Mouse (Mus musculus) limb, embryonic 15.5 days (tissue): ENCODE results near the gene Sgk1. TPM values are rescaled to one million over a fixed set of nuclear protein-coding genes. Genes with fewer than 3 reads are reported as not detected.

Experiments
- ATAC-seq: fragments of 200-750 bp; cut with Nextera tagmentation; 2 replicates; pipeline ENCODE4 v1.8.0; 2017; ENCODE audit warnings: low read depth, moderate TSS enrichment; ENCODE audit not compliant: insufficient number of reproducible peaks, low FRiP score, low TSS enrichment
- H3K27ac ChIP-seq: fragments of 300-500 bp; sonication (generic); 2 replicates; pipeline ENCODE4 v1.5.1; 2015; ENCODE audit warnings: moderate library complexity, mild to moderate bottlenecking, inconsistent platforms
- H3K27me3 ChIP-seq: fragments of 300-500 bp; sonication (generic); 2 replicates; pipeline ENCODE4 v1.6.1; 2015; ENCODE audit warnings: inconsistent platforms
- H3K36me3 ChIP-seq: fragments of 300-500 bp; sonication (generic); 2 replicates; pipeline ENCODE4 v1.6.1; 2015; ENCODE audit warnings: inconsistent platforms
- H3K4me1 ChIP-seq: fragments of 300-500 bp; sonication (generic); 2 replicates; pipeline ENCODE4 v1.6.1; 2015; ENCODE audit warnings: inconsistent platforms
- H3K4me2 ChIP-seq: fragments of 300-500 bp; sonication (generic); 2 replicates; pipeline ENCODE4 v1.6.1; 2015; ENCODE audit warnings: mild to moderate bottlenecking, inconsistent platforms
- H3K4me3 ChIP-seq: fragments of 300-500 bp; sonication (generic); 2 replicates; pipeline ENCODE4 v1.5.1; 2015; ENCODE audit warnings: mild to moderate bottlenecking, inconsistent platforms
- H3K9ac ChIP-seq: fragments of 300-500 bp; sonication (generic); 2 replicates; pipeline ENCODE4 v1.6.1; 2015; ENCODE audit warnings: inconsistent platforms
- H3K9me3 ChIP-seq: fragments of 300-500 bp; sonication (generic); 2 replicates; pipeline ENCODE4 v1.6.1; 2016; ENCODE audit warnings: inconsistent platforms
- WGBS: fragments of 180-500 bp; shearing (Covaris S2); methylation state at CpG from one replicate; pipeline ENCODE4 v1.1.7; 2015; 5-methylcytosine and 5-hydroxymethylcytosine counted together
- polyA plus RNA-seq: library from polyadenylated mRNA; unstranded; fragments of >200 nt; fragmentation: Nextera tagmentation; extraction: Ambion mirVana; gene quantifications from 2 replicates; pipeline ENCODE4 v1.2.1, GENCODE M21; 2015

Gene Sgk1
- polyA plus RNA-seq, 1 experiment from 2014 or later = 45.9 TPM

DNA sequence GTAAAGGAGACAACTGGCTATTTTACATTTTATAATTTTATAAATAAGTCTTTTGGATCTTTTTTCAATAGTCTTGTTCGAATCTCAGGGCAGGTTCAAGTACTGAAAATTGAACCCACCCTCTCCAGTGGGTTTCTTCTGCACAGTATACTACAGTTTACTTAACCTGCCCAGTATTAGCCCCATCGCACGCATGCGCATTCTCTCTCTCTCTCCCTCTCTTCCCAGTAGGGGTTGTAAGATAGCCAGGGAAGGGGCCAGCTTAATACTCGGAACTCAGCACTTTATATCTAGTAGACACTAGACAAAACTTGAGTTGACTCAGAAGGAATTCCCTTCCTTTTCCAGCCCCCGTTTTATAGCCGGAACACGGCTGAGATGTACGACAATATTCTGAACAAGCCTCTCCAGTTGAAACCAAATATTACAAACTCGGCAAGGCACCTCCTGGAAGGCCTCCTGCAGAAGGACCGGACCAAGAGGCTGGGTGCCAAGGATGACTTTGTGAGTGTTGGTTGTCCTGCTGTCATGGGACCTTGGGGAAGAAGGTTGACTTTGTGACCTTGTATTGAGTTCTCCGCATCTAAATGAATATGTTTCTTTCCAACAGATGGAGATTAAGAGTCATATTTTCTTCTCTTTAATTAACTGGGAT lies 115.7 kb downstream of the Sgk1 start:
- H3K9ac ChIP-seq = no peak overlapping the region
- H3K27me3 ChIP-seq = no peaks in the 10 kb centered on the region
- 81% methylated on average over 12 of the region's 12 CpGs for WGBS
- no peak overlapping the region for H3K27ac ChIP-seq
- no peak for ATAC-seq
- peak overlapping the region; percentile 0 for H3K4me2 ChIP-seq
- H3K36me3 ChIP-seq = peaks cover 24% of the 10 kb centered on the region
- H3K4me1 ChIP-seq = peaks cover 26% of the 10 kb centered on the region
- 0 out of 2 replicates have a peak overlapping the region, but pooled peaks have one; percentile 1 for H3K4me3 ChIP-seq
- no peaks in the 10 kb centered on the region for H3K9me3 ChIP-seq

DNA sequence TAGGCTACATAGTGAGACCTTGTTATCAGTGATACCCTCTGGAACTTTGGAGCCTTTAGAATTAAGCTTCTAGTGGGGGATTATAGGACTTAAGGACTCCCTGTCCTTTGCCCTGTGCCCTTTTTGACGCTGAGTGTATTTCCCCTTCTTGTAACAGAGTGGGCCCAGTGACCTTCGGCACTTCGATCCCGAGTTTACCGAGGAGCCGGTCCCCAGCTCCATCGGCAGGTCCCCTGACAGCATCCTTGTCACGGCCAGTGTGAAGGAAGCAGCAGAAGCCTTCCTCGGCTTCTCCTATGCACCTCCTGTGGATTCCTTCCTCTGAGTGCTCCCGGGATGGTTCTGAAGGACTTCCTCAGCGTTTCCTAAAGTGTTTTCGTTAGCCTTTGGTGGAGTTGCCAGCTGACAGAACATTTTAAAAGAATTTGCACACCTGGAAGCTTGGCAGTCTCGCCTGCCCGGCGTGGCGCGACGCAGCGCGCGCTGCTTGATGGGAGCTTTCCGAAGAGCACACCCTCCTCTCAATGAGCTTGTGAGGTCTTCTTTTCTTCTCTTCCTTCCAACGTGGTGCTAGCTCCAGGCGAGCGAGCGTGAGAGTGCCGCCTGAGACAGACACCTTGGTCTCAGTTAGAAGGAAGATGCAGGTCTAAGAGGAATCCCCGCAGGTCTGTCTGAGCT lies 116.7 kb downstream of the Sgk1 start:
- WGBS = 81% methylated on average over 28 of the region's 28 CpGs

DNA sequence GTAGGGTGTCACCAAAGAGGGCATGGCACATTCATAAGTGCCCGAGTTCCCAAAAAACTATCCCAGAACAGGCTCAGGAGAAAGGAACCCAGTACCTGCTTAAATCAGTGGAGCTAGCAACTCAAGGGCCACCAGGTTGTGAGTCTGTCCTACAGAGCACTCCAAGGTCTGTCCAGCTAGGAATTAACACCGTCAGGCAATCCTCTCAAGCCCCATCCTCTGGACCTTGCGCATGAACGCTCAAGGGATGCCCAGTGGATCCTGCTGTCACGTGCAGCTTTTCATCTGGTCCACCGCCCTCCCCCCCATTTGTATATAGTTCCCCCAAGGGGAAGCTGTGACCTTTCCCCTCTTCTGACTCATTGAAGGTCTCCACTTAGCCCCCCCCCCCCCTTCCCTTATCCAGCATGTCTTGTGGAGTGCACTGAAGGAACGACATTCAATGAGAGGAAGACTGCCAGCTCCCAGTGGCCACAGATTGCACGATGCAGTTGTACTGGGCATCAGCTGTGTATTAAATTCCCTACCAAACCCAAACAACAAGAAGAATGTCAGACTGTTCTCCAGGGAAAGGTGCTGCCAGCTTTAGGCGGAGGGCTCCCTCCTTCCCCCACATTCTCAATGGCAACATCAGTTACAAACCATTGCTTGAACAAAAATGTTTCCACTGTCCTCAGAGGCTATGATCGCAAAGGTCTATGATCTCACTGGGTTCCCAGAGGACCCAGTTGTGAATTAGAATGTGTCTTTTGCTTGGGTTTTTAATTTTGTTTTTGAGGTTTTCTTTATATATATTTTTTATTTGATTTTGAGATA lies 118.7 kb downstream of the Sgk1 start:
- H3K27me3 ChIP-seq = no peaks in the 10 kb centered on the region
- peaks cover 22% of the 10 kb centered on the region for H3K4me1 ChIP-seq
- no peak overlapping the region for H3K27ac ChIP-seq
- no peak overlapping the region for H3K4me2 ChIP-seq
- H3K9ac ChIP-seq = no peak overlapping the region
- H3K36me3 ChIP-seq = peaks cover 24% of the 10 kb centered on the region
- 71% methylated on average over 10 of the region's 10 CpGs for WGBS
- no peaks in the 10 kb centered on the region for H3K9me3 ChIP-seq
- H3K4me3 ChIP-seq = no peak overlapping the region
- no peak for ATAC-seq

More for the DNA sequence above, 116.7 kb downstream of the Sgk1 start:
- no peaks in the 10 kb centered on the region for H3K27me3 ChIP-seq
- H3K36me3 ChIP-seq = peaks cover 24% of the 10 kb centered on the region
- H3K9ac ChIP-seq = no peak overlapping the region
- H3K4me1 ChIP-seq = peaks cover 22% of the 10 kb centered on the region
- no peaks in the 10 kb centered on the region for H3K9me3 ChIP-seq
- peak overlapping the region; percentile 21; the same call in 1 of the 2 replicates for H3K4me2 ChIP-seq
- peak overlapping the region; percentile 7 for H3K4me3 ChIP-seq
- no peak overlapping the region for H3K27ac ChIP-seq
- ATAC-seq = no peak

DNA sequence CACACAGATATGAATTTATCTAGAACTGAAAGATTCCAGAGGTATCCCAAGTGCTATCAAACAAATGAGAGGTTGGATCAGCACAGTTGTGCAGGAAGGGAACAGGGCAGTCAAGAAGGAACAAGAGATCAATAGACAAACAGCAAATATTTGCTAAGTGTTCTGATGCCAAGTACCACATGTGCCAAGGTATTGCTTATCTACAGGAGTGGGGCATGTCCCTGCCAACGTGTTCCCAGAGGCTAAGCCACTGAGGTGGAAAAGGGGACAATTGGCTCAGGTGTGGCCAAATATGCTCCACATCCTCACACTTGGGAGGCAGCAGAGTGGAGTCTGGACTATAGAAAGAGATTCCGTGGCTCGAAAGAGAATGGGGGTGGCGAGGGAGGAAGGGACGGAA lies 119.6 kb downstream of the Sgk1 start:
- no peak for ATAC-seq
- Histone ChIP-seq H3K4me1 (peaks cover 19% of the 10 kb centered on the region; the same call in 1 of the 2 replicates), H3K4me2 (no peak overlapping the region), H3K36me3 (peaks cover 21% of the 10 kb centered on the region), H3K27me3 (no peaks in the 10 kb centered on the region), H3K9me3 (no peaks in the 10 kb centered on the region), H3K9ac (no peak overlapping the region), H3K27ac (no peak overlapping the region), H3K4me3 (no peak overlapping the region)
- WGBS = 90% methylated on average over 4 of the region's 5 CpGs

DNA sequence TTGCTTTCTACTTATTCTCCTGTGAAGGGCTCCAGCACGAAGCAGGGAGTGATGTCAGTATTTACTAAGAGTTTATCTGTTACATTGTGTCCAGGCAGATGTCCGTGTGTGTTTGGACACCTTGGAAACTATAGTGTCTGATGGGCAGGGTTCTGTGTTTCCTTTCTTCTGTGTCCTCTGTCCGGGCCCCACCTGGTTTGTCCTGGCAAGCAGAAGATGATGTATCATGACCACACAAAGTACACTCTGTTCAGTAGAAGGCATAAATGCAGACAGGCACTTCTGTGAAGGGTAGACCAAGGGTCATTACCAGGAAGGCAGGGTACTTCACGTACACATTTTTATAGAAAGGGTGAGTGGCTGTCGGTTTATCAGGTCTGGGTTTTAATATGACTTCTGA lies 122.8 kb downstream of the Sgk1 start:
- H3K36me3 ChIP-seq = no peaks in the 10 kb centered on the region
- H3K4me2 ChIP-seq = no peak overlapping the region
- H3K4me1 ChIP-seq = no peaks in the 10 kb centered on the region
- ATAC-seq = no peak
- no peaks in the 10 kb centered on the region for H3K9me3 ChIP-seq
- no peak overlapping the region for H3K9ac ChIP-seq
- no peak overlapping the region for H3K4me3 ChIP-seq
- no peaks in the 10 kb centered on the region for H3K27me3 ChIP-seq
- 72% methylated on average over 5 of the region's 5 CpGs for WGBS
- no peak overlapping the region for H3K27ac ChIP-seq

DNA sequence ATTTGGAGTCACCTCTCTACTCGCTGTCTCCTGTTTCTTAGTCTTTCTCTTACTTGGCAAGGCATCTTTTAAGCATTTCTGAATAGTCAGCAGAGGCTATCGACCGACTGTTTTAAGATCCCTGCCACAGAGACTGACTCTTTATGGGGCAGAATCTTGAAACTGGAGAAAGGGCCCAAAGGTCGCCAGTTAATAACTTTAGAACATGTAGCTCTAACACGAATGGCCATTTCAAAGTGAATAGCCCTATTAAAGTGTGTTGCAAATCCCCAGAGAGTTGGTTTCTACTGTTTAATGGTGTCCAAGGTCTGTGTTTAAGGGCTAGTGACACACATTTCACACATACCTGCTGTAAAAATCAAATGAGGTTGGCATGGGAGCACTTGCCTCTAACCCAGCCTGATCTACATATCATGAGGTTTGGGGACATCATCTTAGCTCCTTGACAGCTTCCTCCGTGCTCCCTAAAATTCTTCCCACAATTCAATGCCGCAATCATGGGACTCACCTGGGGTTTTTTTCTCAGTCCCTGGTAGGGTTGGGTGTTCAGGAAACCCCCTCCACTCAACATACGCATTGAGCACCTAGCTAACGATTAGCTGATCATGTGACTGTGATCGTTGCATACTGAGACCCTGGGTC lies 125.3 kb downstream of the Sgk1 start:
- H3K9ac ChIP-seq = no peak overlapping the region
- ATAC-seq = no peak
- no peak overlapping the region for H3K27ac ChIP-seq
- H3K4me2 ChIP-seq = no peak overlapping the region
- no peaks in the 10 kb centered on the region for H3K27me3 ChIP-seq
- H3K4me1 ChIP-seq = no peaks in the 10 kb centered on the region
- no peak overlapping the region for H3K4me3 ChIP-seq
- H3K9me3 ChIP-seq = no peaks in the 10 kb centered on the region
- no peaks in the 10 kb centered on the region for H3K36me3 ChIP-seq
- 66% methylated on average over 10 of the region's 10 CpGs for WGBS

DNA sequence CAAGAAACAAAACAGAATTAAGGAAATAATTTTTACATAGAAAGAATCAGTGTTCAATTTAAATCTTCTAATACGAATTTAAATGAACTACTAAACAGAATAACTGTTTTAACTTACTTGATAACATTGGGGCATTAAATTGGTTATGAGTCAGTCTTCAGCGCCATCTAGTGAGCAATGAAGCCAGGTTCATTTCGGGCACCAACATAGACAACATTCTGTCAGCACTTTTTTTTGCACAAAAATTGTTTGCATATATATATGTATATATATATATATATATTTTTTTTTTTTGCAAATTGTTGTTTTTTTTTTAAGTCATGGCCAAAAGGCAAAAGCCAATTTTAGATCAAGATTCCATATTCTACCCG lies 125.8 kb downstream of the Sgk1 start:
- WGBS = 42% methylated on average over 4 of the region's 4 CpGs
- Histone ChIP-seq H3K9ac (no peak overlapping the region), H3K36me3 (no peaks in the 10 kb centered on the region), H3K27ac (no peak overlapping the region), H3K27me3 (no peaks in the 10 kb centered on the region), H3K4me3 (no peak overlapping the region), H3K4me2 (no peak overlapping the region), H3K4me1 (no peaks in the 10 kb centered on the region), H3K9me3 (no peaks in the 10 kb centered on the region)
- ATAC-seq = no peak

DNA sequence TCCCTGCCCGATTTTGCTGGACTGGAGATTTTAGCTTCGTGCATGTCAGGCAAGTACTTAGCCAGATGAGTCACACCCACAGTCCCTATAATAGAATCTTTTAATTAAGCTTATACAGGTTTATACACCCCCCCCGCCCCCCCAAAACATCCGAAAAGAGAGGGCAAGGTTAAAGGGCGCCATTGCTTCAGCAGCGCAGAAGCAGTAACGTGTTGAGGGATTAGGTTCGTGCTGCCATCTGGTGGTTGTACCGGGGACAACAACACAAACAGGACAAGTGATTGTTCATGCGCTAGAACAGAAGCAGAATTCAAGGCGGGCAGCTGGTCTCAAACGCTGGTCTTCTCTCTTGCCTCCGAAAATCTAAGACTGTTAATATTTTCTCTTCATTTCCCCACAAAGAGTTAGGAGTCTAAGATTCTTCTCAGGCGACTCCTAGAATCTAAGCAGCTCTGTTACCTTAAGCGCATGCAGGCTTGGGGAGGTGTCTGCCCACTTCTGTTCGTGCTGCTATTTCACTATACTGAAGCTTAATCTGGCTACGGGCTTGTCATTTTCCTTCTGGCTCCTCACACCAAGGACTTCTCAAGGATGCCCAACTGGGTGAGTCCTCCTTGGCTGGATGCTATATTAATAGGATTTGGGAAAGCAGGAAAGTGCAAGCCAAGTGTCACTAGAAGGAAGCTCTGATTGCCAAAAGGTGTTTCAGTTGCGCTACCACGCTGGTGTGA lies 128.3 kb downstream of the Sgk1 start:
- H3K27ac ChIP-seq = no peak overlapping the region
- no peaks in the 10 kb centered on the region for H3K27me3 ChIP-seq
- H3K9me3 ChIP-seq = no peaks in the 10 kb centered on the region
- H3K4me3 ChIP-seq = no peak overlapping the region
- H3K4me1 ChIP-seq = no peaks in the 10 kb centered on the region
- WGBS = 33% methylated on average over 19 of the region's 19 CpGs
- ATAC-seq = no peak
- H3K9ac ChIP-seq = no peak overlapping the region
- H3K4me2 ChIP-seq = no peak overlapping the region
- no peaks in the 10 kb centered on the region for H3K36me3 ChIP-seq

DNA sequence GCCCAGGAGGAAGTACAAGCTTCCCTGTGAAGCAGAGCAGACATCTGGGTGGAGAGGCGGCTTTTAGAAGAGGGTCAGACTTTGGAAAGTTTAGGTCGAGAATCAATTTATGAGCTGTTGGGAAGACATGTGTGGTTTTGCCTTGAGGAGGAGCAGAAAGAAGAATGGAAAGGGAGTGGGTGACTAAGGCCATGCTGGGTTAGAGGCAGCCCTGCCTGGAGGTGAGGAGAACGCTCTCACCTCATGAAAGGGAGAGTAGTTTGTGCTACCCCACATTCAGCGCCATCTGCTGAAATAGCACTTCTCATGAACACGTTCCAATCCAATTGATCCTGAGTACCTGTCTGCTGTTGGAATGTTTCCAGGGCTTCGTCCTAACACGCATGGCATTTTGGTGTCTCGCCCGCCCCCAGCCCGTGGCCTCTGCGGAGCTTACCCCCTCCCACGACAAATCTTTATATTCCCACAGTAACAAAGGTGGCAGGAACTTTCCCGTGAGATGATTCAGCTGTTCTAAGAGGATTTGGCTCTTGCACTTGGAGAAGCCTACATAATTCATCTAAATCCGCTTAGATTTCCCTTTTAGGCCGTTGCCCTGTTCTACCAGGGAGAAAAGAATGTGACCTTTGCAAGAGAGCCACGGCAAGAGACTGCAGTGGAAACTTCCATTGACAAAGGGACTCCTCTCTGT lies 135.6 kb downstream of the Sgk1 start:
- Histone ChIP-seq H3K27ac (no peak overlapping the region), H3K4me3 (no peak overlapping the region), H3K4me2 (no peak overlapping the region), H3K27me3 (no peaks in the 10 kb centered on the region), H3K9me3 (no peaks in the 10 kb centered on the region), H3K4me1 (no peaks in the 10 kb centered on the region), H3K9ac (no peak overlapping the region), H3K36me3 (no peaks in the 10 kb centered on the region)
- 55% methylated on average over 16 of the region's 16 CpGs for WGBS
- no peak for ATAC-seq

DNA sequence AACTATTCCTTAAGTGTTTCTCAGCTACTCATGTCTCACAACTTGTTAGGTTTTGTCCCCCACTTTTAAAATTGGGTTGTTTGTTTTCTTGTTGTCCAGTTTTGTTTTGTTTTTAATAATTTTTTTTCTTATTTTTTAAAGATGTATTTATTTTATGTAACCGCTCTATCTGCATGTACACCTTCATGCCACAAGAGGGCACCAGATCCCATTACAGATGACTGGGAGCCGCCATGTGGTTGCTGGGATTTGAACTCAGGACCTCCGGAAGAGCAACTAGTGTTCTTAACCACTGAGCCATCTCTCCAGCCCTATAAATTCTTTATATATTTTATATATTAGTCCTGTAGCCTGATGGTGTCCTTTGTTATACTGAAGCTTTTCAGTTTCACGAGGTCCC lies 136.6 kb downstream of the Sgk1 start:
- no peak for ATAC-seq
- no peaks in the 10 kb centered on the region for H3K4me1 ChIP-seq
- H3K4me3 ChIP-seq = no peak overlapping the region
- H3K27me3 ChIP-seq = no peaks in the 10 kb centered on the region
- H3K9me3 ChIP-seq = no peaks in the 10 kb centered on the region
- H3K27ac ChIP-seq = no peak overlapping the region
- no peaks in the 10 kb centered on the region for H3K36me3 ChIP-seq
- no peak overlapping the region for H3K9ac ChIP-seq
- WGBS = 89% methylated on average over 4 of the region's 4 CpGs
- H3K4me2 ChIP-seq = no peak overlapping the region

DNA sequence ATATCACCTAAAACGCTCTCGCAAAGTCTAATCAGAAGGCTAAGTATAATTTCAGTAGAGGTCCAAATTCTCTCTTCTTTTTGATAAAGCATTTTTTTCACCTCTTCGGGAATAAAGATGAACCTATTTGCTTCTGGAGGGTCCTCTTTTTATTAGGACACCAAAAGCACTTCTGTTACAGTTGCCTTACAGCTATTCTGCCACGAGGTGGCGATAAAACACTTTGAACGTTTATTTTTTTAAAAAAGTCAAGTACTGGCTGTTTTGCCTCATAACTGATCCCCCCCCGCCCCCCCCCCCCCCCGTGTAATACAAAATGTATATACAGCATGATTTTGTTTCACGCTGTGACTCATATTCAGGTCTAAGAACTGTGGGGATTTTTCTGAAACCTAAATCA lies 152.3 kb downstream of the Sgk1 start:
- no peak overlapping the region for H3K27ac ChIP-seq
- no peaks in the 10 kb centered on the region for H3K27me3 ChIP-seq
- H3K4me2 ChIP-seq = no peak overlapping the region
- WGBS = 13% methylated on average over 9 of the region's 9 CpGs
- H3K9me3 ChIP-seq = no peaks in the 10 kb centered on the region
- H3K9ac ChIP-seq = no peak overlapping the region
- no peak overlapping the region for H3K4me3 ChIP-seq
- H3K36me3 ChIP-seq = no peaks in the 10 kb centered on the region
- no peaks in the 10 kb centered on the region for H3K4me1 ChIP-seq
- ATAC-seq = no peak
